Mouse (Mus musculus) heart, postnatal 4 days (tissue): ENCODE results near the gene Cyp2s1. TPM values are rescaled to one million over a fixed set of nuclear protein-coding genes. Genes with fewer than 3 reads are reported as not detected.
"Not testable (repeated sequence)": the region's sequence is repeated elsewhere in the genome, so short reads cannot be mapped to it uniquely, and the experiment has no call there.

Source experiments
- DNase-seq: peaks from one replicate; pipeline ENCODE4 v3.0.0; 2021
- total RNA-seq, 2 experiments: library from RNA; stranded (reverse); gene quantifications; 2 replicates each; pipeline ENCODE4 v1.2.3; 2021

Gene Cyp2s1
- total RNA-seq, 2 experiments from 2014 or later: 7.5 to 8.7 TPM

DNA sequence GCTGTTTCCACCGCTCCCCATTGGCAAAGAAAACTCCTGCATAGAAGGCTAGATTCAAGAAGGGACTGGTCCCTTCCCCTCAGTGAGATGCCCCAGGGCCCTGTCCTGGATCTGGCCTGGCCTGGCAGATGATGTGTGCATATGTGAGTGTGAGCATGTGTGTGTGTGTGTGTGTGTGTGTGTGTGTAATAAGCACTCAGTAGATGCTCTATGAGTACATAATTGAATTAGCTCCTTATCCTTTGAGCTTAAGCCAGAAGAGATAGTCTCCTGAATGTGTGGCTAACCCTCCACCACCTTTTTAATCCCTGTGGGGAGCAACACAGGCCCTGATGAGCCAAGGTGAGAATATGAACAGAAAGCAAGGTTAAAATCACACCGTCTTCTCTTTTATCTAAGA, 5.0 kb downstream of the Cyp2s1 start:
- DNase-seq: no peak

DNA sequence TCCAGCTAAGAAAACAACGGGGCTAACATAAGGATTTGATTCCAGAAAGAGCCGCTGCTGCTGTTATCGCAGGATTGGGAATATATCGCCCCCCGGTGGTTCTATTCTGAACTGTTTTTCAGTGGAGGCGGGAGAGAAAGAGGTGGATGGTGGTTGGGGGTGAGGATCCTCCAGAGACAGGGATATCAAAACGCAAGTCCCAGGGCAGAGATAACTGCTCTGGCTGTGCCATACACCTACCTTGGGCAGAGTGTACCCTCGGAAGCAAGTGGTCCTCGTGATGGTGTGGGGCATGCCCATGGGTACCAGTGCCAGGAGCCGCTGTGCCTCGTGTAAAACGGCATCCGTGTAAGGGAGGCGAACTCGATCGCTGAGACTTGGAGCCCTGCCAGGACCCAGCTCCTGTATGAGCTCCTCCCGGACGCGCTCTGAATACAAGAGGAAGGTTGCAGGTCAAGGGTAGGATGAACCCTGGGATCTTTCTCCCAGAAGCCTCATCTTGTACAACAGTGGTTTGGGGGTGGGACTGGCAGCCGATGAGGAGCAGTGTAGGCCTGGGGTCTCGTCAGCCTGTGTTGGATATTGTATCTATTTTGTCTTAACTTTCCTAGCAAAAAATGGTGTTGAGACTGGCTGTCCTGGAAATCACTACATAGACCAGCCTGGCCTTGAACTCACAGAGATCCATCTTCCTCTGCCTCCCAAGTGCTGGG, 10.9 kb downstream of the Cyp2s1 start:
- peak; percentile 89 for DNase-seq

DNA sequence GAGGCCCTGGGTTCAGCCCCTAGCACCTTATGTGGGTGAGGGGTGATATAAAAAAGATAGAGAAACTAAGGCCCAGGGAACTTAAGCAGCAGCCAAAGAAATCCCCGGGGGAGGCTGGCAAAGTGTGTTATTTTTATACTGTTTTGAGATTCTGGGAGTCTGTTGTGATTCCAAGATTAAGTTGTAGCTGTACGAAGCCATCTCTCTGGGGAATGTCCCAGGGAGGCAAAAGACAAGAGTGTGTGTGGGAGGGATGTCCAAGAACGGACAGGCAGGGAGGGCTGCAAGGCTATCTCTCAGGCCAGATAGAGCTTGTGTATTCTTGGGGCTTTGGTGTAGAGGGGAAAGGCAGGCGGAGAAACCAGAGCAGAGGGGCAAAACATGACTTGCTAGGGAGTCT, 11.9 kb downstream of the Cyp2s1 start:
- DNase-seq: no peak

DNA sequence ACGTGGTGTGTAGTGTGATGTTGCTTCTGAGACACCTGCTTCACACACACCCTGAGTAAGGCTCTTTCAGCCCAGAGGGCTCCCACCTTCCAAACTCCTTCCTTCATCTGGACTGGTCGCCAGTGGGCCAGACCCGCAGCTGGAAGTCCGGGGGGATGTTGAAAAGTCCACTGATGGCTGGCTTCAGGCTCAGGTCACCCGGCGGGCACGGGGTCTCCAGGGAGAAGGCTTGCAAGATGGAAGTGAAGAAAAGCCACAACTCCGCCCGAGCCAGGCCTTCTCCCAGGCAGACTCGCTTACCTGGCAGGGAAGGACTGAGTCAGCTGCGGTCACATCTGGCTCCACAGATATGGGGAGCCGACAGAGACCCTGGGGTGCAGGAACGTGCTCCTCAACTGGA, 13.3 kb downstream of the Cyp2s1 start:
- peak; percentile 61 for DNase-seq

DNA sequence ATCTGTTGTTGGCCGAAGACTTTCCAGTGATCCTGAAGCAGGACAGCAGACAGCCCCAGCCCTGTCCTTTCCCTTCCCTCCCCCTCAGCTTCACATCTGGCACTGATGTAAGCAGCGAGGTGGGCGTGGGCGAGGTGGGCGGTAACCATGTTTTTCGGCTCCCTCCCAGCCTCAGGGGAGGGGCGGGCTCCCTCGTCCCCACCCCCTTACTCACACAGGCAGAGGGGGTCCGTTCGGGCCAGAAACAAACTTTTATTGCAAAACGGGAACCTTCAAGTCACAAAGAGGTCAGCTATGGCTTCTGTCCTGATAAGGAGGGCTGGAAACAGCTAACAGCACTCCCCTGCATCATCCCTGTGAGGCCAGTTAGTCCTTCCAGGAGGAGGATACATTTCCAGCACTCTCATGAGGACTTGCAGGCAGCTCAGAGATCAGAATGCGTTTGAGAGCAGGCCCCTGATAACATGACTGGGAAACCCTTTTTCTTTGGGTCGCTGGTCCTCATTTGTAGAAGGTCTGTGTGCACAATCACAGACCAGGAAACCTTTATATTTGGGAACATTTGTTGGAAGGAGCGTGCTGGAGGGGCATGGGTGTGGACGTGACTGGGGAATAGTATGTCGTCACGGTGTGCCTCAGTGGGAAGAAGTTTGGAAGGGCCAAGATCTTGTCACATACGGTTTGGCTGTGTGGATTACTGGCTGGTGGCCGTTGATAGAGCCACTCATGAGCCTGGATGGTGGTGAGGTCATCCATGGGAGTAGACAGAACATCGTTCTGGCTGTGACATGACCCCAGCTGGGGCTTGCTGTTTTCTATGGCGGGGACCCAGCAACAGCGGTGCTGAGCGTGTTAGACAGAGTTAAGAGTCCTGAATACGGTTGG, 14.2 kb downstream of the Cyp2s1 start:
- DNase-seq: peak; percentile 90

DNA sequence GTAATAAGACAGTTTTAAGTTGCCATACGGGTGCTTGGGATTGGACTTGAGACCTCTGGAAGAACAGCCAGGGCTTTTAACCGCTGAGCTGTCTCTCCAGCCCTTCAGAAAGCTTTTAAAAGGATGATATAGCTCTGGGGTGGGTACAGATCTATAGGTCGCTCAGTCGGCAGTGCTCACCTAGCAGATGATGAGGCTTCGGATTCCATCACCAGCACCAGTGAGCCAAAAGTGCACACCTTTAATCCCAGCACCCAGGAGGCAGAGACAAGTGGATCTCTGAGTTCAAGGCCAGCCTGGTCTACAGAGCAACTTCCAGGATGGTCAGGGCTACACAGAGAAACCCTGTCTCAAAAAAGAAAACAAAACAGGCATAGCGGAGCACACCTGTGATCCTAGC, 15.7 kb downstream of the Cyp2s1 start:
- DNase-seq: no peak

DNA sequence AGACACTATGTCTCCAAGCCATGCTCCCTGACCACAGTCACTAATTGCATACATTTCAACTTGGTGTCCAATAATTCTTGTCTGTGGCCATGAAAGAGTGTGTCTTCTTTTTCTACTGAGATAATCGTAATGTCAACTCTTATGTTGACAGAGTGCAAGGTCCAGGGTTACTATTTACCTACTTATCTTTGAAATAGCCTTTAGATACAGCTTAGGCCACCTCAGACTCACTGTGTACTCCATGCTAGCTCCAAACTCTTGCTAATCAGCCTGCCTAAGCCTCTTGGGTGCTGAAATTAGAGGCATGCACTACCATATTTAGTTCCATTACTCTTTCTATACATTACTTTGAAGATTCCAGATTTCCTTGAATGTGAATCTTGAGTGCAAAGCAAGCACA, 17.3 kb downstream of the Cyp2s1 start:
- DNase-seq: no peak

DNA sequence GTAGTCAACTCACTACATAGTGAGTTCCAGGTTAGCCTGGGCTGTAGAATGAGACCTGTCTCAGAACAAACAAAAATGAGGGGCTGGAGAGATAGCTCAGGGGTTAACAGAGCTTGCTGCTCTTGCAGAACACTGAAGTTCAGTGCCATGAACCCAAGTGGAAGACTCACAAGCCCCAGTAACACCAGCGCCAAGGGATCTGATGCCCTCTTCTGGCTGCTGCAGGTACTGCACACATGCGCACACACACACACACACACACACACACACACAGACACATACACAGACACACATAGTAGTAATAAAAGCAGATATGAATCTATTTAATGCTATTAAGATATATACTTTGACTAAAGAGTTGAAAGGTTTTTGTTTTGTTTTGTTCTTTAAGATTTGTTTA, 18.2 kb downstream of the Cyp2s1 start:
- no peak for DNase-seq

DNA sequence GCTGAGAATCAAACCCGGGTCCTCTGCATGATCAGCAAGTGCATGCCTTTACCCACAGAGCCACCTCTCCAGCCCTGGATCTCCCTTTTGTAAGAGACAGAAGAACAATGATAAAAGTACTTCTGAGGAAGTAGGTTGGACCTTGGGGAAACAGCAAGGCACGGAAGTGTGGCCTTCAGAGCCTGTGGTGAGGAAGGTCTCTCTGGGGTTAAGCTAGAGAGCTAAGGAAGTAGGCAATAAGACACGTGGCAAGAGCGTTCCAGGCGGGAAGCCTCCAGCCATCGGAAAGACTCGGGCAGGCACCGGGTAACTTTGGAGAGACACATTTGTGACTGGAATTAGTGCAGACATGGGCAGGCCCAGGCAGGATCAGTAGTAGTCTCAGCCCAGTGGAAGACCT, 21.9 kb downstream of the Cyp2s1 start:
- no peak for DNase-seq

DNA sequence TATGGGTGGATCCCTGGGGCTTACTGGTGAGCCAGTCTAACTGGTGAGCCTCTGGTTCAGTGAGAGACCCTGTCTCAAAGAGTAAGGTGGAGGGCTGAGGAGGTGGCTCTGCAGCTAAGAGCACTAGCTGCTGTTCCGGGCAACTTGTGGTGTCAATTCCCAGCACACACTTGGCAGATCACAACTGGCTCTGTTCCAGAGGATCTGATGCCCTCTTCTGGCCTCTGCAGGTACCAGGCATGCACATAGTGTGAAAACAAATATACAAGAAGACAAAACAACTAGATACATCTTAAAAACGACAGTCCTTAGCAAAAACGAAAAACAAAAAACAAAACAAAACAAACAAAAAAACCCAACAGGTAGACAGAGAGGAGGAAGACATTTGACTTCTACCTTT, 23.0 kb downstream of the Cyp2s1 start:
- DNase-seq: peak; percentile 64

DNA sequence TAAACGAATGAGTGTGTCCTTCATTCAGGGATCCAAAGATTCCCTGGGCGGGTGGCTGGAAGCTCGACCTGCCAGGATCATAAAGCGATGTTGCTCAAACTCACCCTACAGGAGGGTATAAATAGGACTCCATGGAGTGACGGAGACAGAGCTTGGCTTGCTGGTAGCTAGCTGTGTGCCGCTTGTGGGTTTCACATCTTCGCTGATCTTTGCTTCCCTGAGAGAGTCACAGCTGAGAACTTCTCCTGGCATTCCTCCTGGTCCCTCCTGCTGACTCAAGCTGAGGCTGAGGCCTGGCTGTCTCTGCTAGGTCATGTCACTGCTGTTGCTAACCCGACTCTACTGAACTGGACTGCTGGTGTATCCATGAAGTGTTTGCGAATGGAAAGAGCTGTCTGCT, 23.7 kb downstream of the Cyp2s1 start:
- not testable (repeated sequence) for DNase-seq

DNA sequence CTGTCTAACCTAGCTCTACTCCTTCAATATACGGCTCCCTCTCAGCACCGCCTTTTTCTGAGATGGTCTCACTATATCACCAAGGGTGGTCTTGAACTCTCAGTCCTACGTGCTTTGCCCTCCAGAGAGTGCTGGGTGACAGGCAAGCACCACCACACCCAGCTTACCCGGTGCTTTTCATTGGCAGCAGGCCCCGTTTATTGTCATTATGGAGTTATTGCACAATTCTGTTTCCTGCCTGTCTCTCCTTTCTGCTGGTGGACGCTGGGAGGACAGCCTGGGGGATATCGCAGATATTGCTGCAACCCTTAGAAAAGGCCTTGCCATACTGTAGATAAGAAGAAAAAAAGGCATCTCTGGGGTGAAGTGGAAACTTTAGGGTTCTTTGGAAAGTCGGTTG, 26.1 kb downstream of the Cyp2s1 start:
- peak; percentile 37 for DNase-seq

DNA sequence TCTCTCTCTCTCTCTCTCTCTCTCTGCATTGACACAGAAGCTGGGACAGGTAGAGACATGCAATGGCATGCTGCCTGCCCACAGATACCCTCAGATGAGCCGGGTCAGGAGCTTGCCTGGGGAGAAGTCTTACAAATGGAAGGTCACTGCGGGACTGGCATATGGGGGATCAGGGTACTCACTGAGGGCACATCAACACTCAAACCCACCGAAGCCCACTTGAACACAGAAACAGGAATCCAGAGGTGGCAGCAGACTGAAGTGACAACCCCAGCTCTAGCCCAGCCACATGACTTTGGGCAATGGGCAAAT, 27.6 kb downstream of the Cyp2s1 start:
- DNase-seq: no peak

DNA sequence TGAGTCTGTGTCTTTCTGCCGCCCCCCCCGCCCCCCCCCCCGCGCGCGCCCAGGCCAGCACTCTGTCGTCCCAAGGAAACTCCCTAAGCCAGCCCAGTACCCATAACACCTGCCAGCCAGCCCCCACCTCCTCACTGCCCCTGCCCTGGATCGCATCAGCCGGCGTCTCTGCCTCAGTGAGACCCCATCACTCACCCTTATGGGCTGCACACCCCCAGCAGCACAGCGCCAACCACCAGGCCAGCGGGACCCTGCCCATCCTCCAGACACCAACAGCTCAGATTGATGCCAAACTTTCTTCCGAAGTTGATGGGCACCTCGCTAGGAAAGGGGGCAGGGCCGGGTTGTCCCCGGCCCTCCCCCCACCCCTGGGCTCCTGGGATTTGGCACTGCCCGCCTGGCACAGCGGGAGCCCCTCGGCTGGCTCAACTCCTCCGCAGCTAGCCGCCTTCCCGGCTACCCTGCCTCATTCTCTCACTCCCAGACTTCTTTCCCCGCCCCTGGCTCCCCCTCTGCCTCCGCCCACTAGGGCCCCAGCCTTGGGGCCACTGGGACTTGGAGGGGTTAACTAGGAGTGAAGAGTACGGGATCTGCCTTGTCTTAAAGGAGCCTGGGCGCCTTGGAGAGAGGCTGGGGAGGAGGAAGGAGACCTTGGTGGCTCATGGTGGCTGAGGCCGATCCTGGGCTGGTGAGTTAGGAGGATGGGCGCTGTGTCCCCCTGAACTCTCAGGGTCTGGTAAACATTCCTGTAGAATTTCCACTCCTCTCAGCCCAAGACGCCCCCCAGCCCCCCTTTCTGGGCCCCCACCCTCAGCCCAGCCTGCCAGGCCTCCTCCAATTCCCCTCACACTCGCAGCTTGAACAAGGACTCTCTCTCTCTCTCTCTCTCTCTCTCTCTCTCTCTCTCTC, 28.2 kb downstream of the Cyp2s1 start, which contains the start of gene Axl:
Gene Axl, minus strand, starts transcription at position 486 of the 909 bp plus-strand sequence.
- peak; percentile 82 for DNase-seq

DNA sequence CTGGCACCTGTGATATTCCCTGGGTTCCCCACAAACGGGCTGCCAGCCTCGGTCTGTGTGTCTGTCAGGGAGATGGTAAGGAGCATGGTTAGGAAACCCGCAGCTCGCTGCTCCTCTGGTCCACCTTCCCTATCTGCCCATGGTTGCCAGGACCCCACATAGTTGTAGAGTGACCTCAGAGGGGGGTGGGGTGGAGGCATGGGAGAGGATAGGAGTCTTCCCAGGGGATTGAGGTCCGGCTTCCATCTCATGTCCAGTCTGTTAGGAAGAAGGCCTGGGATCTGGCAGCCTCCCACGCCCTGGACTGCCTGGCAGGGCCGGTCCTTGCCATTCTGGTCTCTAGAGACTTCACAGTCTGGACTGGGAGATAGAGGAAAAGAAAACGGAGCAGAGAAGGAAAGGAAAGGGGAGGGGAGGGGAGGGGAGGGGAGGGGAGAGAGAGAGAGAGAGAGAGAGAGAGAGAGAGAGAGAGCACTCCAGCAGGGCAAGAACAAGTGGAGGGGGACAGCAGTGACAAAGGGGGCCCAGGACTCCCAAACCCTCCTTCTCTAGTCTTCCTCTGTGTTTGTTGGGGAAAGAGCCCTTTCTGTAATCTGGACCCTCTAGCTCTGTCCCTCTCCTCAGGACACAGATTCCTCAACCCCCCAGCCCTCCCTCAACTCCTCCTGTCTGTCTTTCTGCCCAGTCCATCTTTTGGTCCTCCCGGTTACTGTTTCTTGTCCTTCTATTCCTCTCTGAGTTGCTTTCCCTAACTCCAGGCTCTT, 29.1 kb downstream of the Cyp2s1 start:
- peak; percentile 54 for DNase-seq

DNA sequence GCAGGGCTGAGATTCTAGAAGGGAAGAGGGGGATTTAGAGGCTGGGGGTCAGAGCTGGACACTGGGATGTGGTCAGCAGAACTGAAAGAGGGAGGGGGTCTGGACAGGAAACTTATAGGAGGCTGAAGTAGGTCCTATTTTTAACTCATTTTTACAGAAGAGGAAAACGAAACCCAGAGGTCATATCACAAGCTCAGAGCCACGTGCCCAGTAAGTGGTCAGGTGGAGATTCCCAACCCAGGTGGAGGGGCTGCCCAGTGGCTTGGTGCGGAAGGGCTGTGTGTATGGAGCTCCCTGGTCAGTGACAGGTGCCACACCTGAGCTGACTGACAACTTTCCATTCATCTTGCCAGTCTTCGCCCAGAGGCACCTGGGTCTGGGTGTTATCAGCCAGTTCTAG, 29.7 kb downstream of the Cyp2s1 start:
- no peak for DNase-seq

DNA sequence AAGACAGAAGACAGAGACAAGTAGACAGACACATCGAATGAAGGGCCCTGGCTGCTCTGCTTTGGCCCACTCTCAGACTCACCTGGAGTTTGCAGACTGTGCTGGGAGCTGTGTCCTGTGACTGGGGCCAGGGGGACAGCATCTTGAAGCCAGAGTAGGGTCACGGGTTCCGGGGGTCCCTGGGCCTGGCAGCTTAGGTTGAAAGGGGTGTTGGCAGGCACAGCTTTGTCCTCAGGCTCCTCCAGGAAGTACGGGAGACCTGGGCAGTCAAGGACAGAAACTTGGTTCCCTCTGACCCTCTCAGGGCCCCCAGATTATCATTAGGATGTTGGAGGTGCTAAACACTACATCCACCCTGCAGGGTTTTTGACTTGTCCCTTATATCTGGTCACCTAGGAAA, 31.0 kb downstream of the Cyp2s1 start:
- DNase-seq: no peak

DNA sequence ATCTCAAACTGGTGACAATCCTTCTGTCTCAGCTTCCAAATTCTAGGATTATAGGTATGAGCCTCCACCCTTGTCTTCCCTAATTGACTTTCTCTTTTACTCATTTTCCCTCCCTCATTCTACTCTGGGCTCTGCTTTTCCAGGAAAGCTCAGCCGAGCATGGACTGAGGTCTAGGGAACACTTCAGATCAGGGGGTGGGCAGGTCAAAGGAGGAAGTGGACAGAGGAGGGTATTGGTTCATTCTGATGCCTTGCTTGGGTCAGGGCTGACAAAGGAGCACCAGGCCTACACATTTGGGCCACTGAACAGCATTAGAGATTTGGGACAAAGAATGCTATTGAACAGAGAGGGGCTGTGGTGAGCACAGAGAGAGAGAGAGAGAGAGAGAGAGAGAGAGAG, 31.9 kb downstream of the Cyp2s1 start:
- no peak for DNase-seq

DNA sequence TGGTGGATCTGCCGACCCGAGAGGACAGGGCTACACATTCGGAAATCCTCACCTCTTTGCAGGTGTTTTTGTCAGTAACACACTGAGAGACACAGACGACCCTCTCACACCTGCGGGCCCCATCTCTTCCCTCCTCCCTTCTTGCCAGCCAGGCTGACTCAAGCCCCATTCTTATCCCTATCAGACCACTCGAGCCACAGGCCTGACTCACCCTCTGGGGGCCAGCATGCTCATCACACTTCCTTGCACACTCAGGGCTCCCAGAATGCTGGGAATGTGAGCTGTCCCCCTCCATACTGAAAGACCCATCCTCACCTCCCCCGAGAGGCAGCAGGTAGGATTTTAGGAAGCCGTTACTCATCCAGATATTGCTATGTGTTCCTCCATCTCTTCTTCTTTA, 33.0 kb downstream of the Cyp2s1 start:
- DNase-seq: no peak

DNA sequence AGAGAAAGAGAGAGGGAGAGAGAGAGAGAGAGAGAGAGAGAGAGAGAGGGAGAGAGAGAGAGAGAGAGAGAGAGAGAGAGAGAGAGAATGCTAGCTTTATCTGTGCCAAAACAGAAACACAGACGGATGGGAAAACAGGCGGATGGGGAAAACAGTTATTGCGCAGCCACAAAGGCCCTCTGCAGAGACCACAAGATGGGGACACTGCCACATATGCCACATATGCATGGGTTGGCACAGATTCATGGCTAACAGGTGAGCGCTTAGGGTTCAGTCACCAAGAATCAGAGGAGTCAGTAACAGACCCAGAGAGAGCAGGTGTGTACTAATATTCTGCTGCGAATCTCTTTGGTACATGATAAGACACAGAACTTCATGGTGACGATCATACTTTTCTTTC, 34.0 kb downstream of the Cyp2s1 start:
- no peak for DNase-seq

DNA sequence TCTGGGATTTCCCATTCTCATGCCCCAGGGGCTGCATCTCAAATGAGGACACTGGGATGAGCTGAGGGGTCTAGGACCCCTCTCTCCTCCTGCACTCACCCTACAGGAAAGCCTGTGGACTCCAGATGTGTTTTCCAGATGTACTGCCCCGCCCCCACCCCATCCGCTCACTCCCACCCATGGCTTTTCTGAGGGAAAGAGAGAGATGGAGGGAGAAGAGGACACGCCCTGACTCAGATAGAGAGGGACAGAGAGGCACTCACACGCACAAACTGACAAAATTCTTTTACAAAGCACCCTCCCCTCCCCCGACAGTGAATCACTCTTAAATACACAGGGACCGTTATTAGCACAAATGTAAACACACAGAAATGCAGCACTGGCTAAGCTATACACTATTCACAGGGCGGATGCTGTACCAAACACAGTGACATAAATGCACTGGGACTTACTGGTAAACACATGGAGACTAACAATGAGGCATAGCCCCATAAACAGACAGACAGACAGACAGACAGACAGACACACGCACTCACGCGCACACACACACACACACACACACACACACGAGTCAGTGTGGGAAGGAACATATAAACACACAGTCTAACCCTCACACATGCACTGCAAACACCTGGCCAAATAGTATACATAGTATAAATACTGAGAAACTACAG, 34.6 kb downstream of the Cyp2s1 start:
- DNase-seq: peak; percentile 38
